Mouse (Mus musculus): ENCODE measurements around the gene Pknox2. TPM values are rescaled to one million over a fixed set of nuclear protein-coding genes. Genes with fewer than 3 reads are reported as not detected.

Pknox2 gene
- total RNA-seq, 2 experiments from 2014 or later = 27.9 TPM

GRCm38 (mm10) chr9:36882034-36882745 is 265.0 kb downstream of the Pknox2 start:
- no peak for DNase-seq

GRCm38 (mm10) chr9:36881615-36882014 is 265.6 kb downstream of the Pknox2 start:
- DNase-seq = no peak

GRCm38 (mm10) chr9:36876787-36877186 is 270.4 kb downstream of the Pknox2 start:
- no peak for DNase-seq

- DNase-seq = no peak
Observed at GRCm38 (mm10) chr9:36876313-36876712, 270.9 kb downstream of the Pknox2 start.

GRCm38 (mm10) chr9:36873796-36874195 is 273.4 kb downstream of the Pknox2 start:
- DNase-seq = no peak

- no peak for DNase-seq
Observed at GRCm38 (mm10) chr9:36870263-36870662, 276.9 kb downstream of the Pknox2 start.

- DNase-seq = no peak
Observed at GRCm38 (mm10) chr9:36868662-36869061, 278.5 kb downstream of the Pknox2 start.

- DNase-seq = no peak
Observed at GRCm38 (mm10) chr9:36864862-36865813, 282.1 kb downstream of the Pknox2 start.

GRCm38 (mm10) chr9:36863694-36864093 is 283.5 kb downstream of the Pknox2 start:
- DNase-seq = no peak

GRCm38 (mm10) chr9:36862576-36862975 is 284.6 kb downstream of the Pknox2 start:
- DNase-seq = no peak

GRCm38 (mm10) chr9:36858677-36859076 is 288.5 kb downstream of the Pknox2 start:
- no peak for DNase-seq

- DNase-seq = no peak
Observed at GRCm38 (mm10) chr9:36857476-36858117, 289.6 kb downstream of the Pknox2 start.

- no peak for DNase-seq
Observed at GRCm38 (mm10) chr9:36856351-36856750, 290.9 kb downstream of the Pknox2 start.

GRCm38 (mm10) chr9:36852175-36852574 is 295.0 kb downstream of the Pknox2 start:
- no peak for DNase-seq

- peak; percentile 12 for DNase-seq
Observed at GRCm38 (mm10) chr9:36850091-36850490, 297.1 kb downstream of the Pknox2 start.

- no peak for DNase-seq
Observed at GRCm38 (mm10) chr9:36848661-36849060, 298.5 kb downstream of the Pknox2 start.

- no peak for DNase-seq
Observed at GRCm38 (mm10) chr9:36846346-36846745, 300.9 kb downstream of the Pknox2 start.

Other genes with a start within 250 kb of the Pknox2 start
- 1 to 10 TPM; 3.6 to 3.7 TPM for gene Tmem218, start 60.8 kb upstream of the Pknox2 start, total RNA-seq (2021)
- gene Slc37a2, start 108.3 kb upstream of the Pknox2 start, total RNA-seq (2021) = 1 to 10 TPM; 1.8 to 8.8 TPM
- gene Ccdc15, start 201.0 kb upstream of the Pknox2 start, total RNA-seq (2021) = 1 to 10 TPM; 1.9 to 2.6 TPM
- 1 to 10 TPM in 1 of 2 experiments, under 1 TPM in 1; 0.84 to 1.6 TPM for gene Hepacam, start 219.9 kb upstream of the Pknox2 start, total RNA-seq (2021)

Data from gastrocnemius, postnatal 10 days (tissue).